Mouse (Mus musculus) olfactory bulb, adult 2 months (tissue): ENCODE data around the gene Yipf1.

Source experiments
- CTCF ChIP-seq: fragments of 200-500 bp; IDR thresholded peaks from 2 replicates; pipeline ENCODE4 v1.5.1; 2012; ENCODE audit warnings: low read depth, mild to moderate bottlenecking, low read length, moderate library complexity; ENCODE audit not compliant: insufficient read depth
- POLR2A ChIP-seq: fragments of 200-500 bp; IDR thresholded peaks from 2 replicates; pipeline ENCODE4 v1.6.1; 2012; ENCODE audit warnings: mild to moderate bottlenecking, low read depth, low read length, moderate library complexity; ENCODE audit not compliant: insufficient read depth

GRCm38 (mm10) chr4:107306966-107307365 is 7.2 kb upstream of the Yipf1 start, which contains the start of gene Dio1:
- TF ChIP-seq POLR2A: no peak
- TF ChIP-seq CTCF: no peak
